Mouse (Mus musculus): ENCODE measurements at regions not wholly inside any gene's neighbourhood (a gene's known extent, or its start where the extent isn't known, plus 50 kb on each side); places are given as distances from the start of the nearest gene placed in this dataset.

DNA sequence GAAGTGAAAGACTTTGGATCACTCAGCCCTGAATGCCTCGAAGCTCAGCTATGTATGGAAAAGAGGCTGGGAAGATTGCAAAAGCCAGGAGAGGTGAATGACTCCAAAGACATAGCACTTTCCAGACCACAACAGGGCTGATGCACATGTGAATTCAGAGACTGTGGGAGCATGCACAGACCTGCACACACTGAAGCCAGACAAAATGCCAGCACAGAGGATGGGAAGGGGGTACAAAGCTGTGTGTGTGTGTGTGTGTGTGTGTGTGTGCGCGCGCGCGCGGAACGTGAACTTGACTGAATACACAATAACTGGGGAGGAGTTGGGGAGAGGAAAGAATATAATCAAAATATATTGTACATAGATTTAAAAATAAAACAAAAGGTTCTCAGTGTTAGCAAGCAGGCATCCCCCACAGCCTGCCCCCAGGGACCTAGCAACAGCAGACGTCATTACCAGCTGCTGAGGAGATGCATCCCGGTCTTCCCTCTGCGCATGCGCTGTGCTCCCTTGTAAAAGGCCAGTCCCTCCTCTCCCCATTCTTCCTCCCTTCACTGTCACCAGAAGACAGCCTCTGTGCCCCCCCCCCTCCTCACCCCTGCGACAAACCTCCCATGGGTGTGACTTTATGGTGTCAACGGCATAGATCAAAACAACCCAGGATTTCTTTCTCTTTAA, 89.5 kb upstream of the Mrps22 start:
- no peak for DNase-seq (ENCODE audit: low read depth, low spot score)
- H3K27me3 ChIP-seq: peaks cover under 1% of the 10 kb centered on the region
- CTCF ChIA-PET: interaction anchor here (1.3 kb wide), 1 partner anchor 15 kb away, joined by 3 read pairs; no protein-coding TSS in a partner anchor
- in situ Hi-C loops (cut with MboI; ENCODE audit: low pct_unique_long_range_greater_than_20kb): no loop called here
- no peak for TF ChIP-seq CTCF (IDR thresholded peaks at IDR 0.05)
- ATAC-seq: no peak
- POLR2A ChIA-PET: no interaction called here

DNA sequence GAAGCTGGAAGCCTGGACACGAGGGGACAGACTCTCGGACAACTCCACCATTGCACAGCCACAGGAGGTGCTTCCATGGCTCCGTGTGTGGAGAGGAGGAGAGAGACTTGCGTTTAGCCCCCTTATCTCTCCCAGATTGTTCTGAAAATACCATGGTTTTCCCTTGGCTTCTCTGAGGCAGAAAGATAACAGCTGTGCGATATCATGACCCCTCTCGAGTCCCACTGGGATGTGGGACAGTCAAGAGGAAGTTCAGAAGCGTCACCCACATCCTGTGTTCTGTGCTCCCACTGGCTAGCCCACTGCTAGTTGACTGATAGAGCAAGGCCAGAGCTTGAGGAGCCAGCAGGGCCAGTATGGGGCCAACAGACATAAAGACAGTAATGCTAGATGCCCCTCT, 84.1 kb upstream of the Mrps22 start:
- H3K27me3 ChIP-seq: no peaks in the 10 kb centered on the region
- in situ Hi-C loops (cut with MboI; ENCODE audit: low pct_unique_long_range_greater_than_20kb): no loop called here
- ATAC-seq (no peak), DNase-seq (ENCODE audit: low read depth, low spot score) (no peak)
- CTCF ChIA-PET: no interaction called here
- no peak for TF ChIP-seq CTCF (IDR thresholded peaks at IDR 0.05)
- POLR2A ChIA-PET: no interaction called here

DNA sequence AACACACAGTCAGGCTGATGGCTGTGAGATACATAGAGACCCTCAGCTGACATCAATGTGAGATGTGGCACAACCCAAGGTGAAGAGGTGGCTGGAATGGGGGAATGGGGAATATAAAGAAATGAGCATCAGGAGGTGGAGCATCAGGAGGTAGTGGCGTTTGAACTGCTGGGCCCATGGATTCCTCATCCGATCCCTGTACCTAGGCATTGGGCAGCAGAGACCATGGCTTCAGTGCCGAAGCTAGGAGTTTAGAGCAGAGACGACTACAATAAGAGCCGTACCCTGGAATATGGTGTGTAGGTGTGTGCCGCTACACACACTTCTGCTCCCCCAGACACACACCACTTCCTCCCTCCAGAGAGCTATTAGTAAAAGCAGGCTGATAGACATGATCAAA, 82.9 kb upstream of the Mrps22 start:
- DNase-seq (ENCODE audit: low read depth, low spot score) (no peak), ATAC-seq (no peak)
- no peaks in the 10 kb centered on the region for H3K27me3 ChIP-seq
- ChIA-PET CTCF (no interaction called here), POLR2A (no interaction called here)
- no peak for TF ChIP-seq CTCF (IDR thresholded peaks at IDR 0.05)
- in situ Hi-C loops (cut with MboI; ENCODE audit: low pct_unique_long_range_greater_than_20kb): no loop called here

DNA sequence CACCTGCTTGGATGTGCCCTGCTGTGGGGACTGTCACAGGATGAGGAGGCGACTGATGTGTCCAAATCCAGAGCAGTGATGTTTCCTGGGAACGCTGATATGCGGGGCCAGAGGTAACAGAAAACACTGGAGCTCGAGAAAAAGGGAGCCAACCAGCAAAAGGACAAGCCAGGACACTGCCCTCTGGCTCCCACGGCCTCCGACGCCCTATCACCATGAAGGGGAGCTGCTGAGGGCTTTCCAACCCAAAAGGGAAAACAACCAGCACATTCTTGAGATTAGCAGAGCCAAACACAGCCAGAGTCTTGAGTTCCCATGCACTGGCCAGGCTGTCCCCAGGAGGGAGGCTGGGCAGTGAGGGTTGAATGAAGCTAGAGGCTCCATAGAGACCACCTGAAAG, 74.2 kb upstream of the Mrps22 start:
- ATAC-seq (no peak), DNase-seq (ENCODE audit: low read depth, low spot score) (no peak)
- in situ Hi-C loops (cut with MboI; ENCODE audit: low pct_unique_long_range_greater_than_20kb): no loop called here
- H3K27me3 ChIP-seq: peaks cover 12% of the 10 kb centered on the region
- CTCF ChIA-PET: interaction anchor here (1.6 kb wide), 1 partner anchor 16 kb away, joined by 3 read pairs; no protein-coding TSS in a partner anchor
- POLR2A ChIA-PET: no interaction called here
- TF ChIP-seq CTCF (IDR thresholded peaks at IDR 0.05): no peak

DNA sequence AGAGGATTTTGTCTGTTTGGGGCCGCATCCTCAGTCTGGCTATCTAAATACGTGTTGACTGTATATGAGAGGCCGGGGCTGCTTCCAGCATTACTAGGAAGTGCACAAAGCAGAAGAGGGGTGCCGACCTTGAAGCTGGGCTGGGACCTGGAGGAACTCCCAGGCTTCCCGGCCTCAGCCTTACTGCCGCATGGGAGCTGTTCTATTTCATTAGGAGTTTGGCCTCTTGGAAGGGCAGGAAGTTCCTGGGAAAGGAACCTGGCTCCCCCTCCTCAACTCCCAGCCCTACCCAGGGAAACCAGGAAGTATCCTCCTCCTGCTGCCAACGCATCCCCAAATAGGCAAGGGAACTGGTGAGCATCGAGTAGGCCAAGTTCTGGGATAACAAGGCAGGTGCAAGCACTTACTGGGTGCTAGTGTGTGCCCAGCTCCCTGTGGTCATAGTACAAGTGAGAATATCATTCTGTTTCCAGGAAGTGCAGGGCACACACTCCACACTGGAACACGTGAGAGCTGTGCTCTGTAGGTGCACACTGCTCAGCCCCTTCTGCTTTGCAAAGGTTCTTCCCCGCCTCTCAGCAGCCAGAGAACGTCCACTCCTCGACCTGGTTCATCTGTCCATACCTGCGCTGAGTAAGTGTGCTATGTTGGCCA, 72.1 kb upstream of the Mrps22 start:
- ChIA-PET CTCF (no interaction called here), POLR2A (no interaction called here)
- TF ChIP-seq CTCF (IDR thresholded peaks at IDR 0.05): no peak
- DNase-seq (ENCODE audit: low read depth, low spot score) (no peak), ATAC-seq (no peak)
- in situ Hi-C loops (cut with MboI; ENCODE audit: low pct_unique_long_range_greater_than_20kb): no loop called here
- peaks cover 12% of the 10 kb centered on the region for H3K27me3 ChIP-seq

DNA sequence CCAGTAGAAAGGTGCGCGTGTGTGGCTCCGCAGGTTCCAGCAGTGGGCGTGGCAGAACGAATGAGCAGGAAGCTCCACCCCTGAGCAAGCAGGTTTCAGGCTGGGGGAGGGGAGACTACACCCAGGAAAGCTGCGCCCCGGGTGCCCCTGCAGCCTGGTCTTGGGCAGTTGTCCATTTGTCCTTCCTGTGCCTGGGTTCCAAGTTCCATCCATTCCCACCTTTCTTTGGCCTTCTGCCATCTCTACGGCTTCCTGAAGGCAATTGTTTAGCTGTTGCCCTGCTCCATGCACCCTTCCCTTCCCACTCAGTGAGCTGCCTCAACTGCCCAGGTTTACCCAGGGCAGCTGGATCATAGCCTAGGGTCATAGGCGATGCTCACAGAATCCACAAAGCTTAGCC, 70.9 kb upstream of the Mrps22 start:
- CTCF ChIA-PET: no interaction called here
- H3K27me3 ChIP-seq: peaks cover 12% of the 10 kb centered on the region
- no peak for ATAC-seq
- POLR2A ChIA-PET: no interaction called here
- no peak for DNase-seq (ENCODE audit: low read depth, low spot score)
- in situ Hi-C loops (cut with MboI; ENCODE audit: low pct_unique_long_range_greater_than_20kb): no loop called here
- TF ChIP-seq CTCF (IDR thresholded peaks at IDR 0.05): no peak

DNA sequence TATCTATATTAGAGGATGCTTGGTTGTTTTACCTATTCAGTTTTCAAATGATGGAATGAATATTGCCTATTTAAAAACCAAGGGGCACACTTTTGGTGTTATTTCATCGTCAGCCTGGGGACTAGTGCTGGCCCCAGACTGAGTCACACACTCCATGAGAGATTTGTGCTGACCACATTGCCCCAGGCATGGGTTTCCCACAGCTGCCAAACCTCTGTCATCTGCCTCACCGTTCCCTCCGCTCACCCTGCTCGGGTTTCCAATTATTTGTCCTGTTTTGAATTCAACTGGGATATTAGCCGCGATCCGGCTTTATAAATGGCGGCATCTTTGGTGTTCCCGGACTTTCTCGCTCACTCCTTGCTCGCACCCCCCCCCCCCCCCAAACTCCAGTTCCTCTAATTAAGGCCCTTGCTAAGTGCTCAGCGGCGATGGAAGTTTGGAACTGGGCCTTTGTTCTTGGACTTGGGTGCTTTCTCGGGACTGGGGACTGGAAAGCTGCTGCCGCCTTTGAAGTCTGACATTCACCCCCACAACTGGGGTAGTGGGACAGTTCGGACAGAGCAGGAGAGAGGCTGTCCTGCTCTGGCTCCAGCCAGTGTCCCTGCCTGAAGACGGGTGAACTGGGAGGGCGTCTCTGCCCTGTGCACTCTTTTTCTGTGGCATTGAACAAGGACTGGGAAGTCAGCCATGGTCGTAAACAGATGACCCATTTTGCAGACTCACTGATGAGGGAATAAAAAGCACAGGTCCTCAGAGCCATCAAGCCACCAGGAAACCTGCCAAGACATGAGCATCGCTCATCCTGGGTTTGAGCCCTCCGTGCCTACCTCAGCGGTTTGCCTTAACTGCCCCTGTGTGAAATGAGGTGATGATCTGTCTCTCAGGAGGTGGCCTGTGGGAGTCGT, 67.2 kb upstream of the Mrps22 start:
- no peaks in the 10 kb centered on the region for H3K27me3 ChIP-seq
- DNase-seq (ENCODE audit: low read depth, low spot score): no peak
- TF ChIP-seq CTCF (IDR thresholded peaks at IDR 0.05): no peak
- ChIA-PET CTCF (no interaction called here), POLR2A (no interaction called here)
- in situ Hi-C loops (cut with MboI; ENCODE audit: low pct_unique_long_range_greater_than_20kb): no loop called here
- no peak for ATAC-seq

DNA sequence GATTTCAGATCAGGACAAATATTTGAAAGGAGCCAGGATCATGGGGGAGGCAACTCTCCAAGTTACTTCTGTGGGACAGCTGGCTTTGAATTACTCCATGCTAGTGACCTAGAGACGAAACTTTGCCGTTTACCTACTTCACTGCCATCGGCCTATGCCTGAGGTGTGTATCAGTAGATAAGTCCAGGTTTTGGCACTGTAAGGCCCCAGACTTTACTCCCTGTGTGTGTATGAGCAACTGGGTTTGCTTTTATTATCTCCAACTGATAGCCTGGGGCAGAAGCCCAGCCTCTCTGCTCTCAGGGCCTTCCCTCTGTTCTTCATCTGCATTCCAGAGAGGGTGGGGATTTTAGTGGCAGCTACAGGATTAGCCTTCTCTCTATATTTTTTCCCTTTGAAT, 65.6 kb upstream of the Mrps22 start:
- TF ChIP-seq CTCF (IDR thresholded peaks at IDR 0.05): no peak

DNA sequence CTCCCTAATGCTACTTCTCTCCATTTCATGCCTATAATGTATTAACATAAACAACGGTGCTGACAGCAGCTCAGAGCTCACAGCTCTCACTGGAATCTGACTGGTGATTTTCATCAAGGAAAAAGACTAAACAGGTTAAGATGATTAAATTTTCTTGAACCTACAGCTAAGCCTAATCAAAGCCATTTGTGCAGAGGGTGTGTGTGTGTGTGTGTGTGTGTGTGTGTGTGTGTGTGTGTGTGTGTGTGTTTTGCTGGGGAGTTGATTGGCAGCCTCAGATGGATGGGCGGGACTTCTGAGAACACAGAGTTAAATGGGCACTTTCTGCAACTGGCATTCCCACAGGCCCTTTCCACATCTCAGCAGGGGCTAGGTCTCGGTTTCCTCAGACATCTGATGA, 61.6 kb upstream of the Mrps22 start:
- no peak for TF ChIP-seq CTCF (IDR thresholded peaks at IDR 0.05)
- CTCF ChIA-PET: interaction anchor here (0.9 kb wide), 1 partner anchor 17 kb away, joined by 3 read pairs; no protein-coding TSS in a partner anchor
- in situ Hi-C loops (cut with MboI; ENCODE audit: low pct_unique_long_range_greater_than_20kb): no loop called here

More for the DNA sequence above, 65.6 kb upstream of the Mrps22 start:
- ChIA-PET POLR2A (no interaction called here), CTCF (interaction anchor here (1.3 kb wide), 1 partner anchor 21 kb away, joined by 3 read pairs; no protein-coding TSS in a partner anchor)
- no peaks in the 10 kb centered on the region for H3K27me3 ChIP-seq
- ATAC-seq: no peak
- in situ Hi-C loops (cut with MboI; ENCODE audit: low pct_unique_long_range_greater_than_20kb): no loop called here
- DNase-seq (ENCODE audit: low read depth, low spot score): no peak

DNA sequence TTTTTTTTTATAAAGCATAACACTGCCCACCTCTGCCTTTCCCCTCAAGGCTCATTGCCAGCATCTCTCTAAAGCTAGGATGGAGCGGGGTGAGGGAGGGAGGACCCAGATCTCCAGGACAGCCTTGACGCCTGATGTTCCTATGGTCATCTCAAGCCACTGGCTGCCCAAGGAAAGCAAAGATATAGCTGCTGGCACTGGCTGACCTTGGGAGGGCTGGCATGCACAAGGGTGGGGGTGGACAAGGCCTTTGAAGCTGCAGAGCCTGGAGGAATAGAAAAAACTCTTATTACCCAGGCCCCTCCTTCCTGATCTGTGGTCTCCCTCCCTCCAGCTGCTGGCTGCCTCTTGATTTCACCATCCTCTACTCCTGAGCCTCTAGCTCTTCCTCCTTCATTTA, 50.2 kb upstream of the Mrps22 start:
- ChIA-PET CTCF (no interaction called here), POLR2A (no interaction called here)
- H3K27me3 ChIP-seq: peaks cover 4% of the 10 kb centered on the region
- in situ Hi-C loops (cut with MboI; ENCODE audit: low pct_unique_long_range_greater_than_20kb): no loop called here
- no peak for TF ChIP-seq CTCF (IDR thresholded peaks at IDR 0.05)
- DNase-seq (ENCODE audit: low read depth, low spot score) (no peak), ATAC-seq (no peak)

More for the DNA sequence above, 61.6 kb upstream of the Mrps22 start:
- DNase-seq (ENCODE audit: low read depth, low spot score): no peak
- ATAC-seq: no peak
- H3K27me3 ChIP-seq: no peaks in the 10 kb centered on the region
- POLR2A ChIA-PET: no interaction called here

All from Patski (cell line).